Mouse (Mus musculus) forebrain, postnatal 0 days (tissue): Measurements from ENCODE around the gene Lman1l. TPM values are rescaled to one million over a fixed set of nuclear protein-coding genes. Genes with fewer than 3 reads are reported as not detected.

ENCODE experiments used
- ATAC-seq: fragments of 200-750 bp; cut with Nextera tagmentation; 2 replicates; pipeline ENCODE4 v1.8.0; 2017; ENCODE audit warnings: mild to moderate bottlenecking, moderate library complexity
- DNase-seq: peaks from one replicate; pipeline ENCODE4 v3.0.0-alpha.2; 2015
- H3K27ac ChIP-seq: fragments of 300-500 bp; sonication (generic); 2 replicates; pipeline ENCODE4 v1.5.1; 2014; ENCODE audit warnings: low read depth, mild to moderate bottlenecking, antibody characterized with exemption, low read length, moderate library complexity, mixed read lengths
- H3K27me3 ChIP-seq: fragments of 300-500 bp; sonication (generic); 2 replicates; pipeline ENCODE4 v1.6.1; 2014; ENCODE audit warnings: mild to moderate bottlenecking, low read length, mixed read lengths; ENCODE audit not compliant: insufficient read depth
- H3K36me3 ChIP-seq: fragments of 300-500 bp; sonication (generic); 2 replicates; pipeline ENCODE4 v1.6.1; 2014; ENCODE audit warnings: mild to moderate bottlenecking, moderate library complexity; ENCODE audit not compliant: insufficient read depth
- H3K4me1 ChIP-seq: fragments of 300-500 bp; sonication (generic); 2 replicates; pipeline ENCODE4 v1.6.1; 2014; ENCODE audit warnings: antibody characterized with exemption; ENCODE audit not compliant: insufficient read depth
- H3K4me2 ChIP-seq: fragments of 300-500 bp; sonication (generic); 2 replicates; pipeline ENCODE4 v1.6.1; 2014; ENCODE audit warnings: low read depth, mild to moderate bottlenecking, moderate library complexity
- H3K4me3 ChIP-seq: fragments of 300-500 bp; sonication (generic); 2 replicates; pipeline ENCODE4 v1.5.1; 2014; ENCODE audit warnings: low read depth, low read length, mixed read lengths
- H3K9ac ChIP-seq: fragments of 300-500 bp; sonication (generic); 2 replicates; pipeline ENCODE4 v1.6.1; 2014; ENCODE audit warnings: mild to moderate bottlenecking
- H3K9me3 ChIP-seq: fragments of 300-500 bp; sonication (generic); 2 replicates; pipeline ENCODE4 v1.6.1; 2016; ENCODE audit warnings: low read length
- CTCF ChIP-seq: sonication (generic); IDR thresholded peaks from 2 replicates; pipeline ENCODE4 v1.5.1; 2016; ENCODE audit warnings: antibody characterized with exemption, control low read depth, low read depth
- WGBS: fragments of 180-500 bp; shearing (Covaris S2); extraction: QIAGEN DNeasy Blood & Tissue Kit; methylation state at CpG from one replicate; pipeline ENCODE4 v1.1.7; 2014; 5-methylcytosine and 5-hydroxymethylcytosine counted together
- polyA plus RNA-seq: library from polyadenylated mRNA; unstranded; fragments of >200 nt; fragmentation: Nextera tagmentation; extraction: Ambion mirVana; gene quantifications from 2 replicates; pipeline ENCODE4 v1.2.1, GENCODE M21; 2015
- total RNA-seq: library from RNA; depleted of rRNA; stranded (reverse); fragments of >200 nt; gene quantifications from 2 replicates; pipeline ENCODE4 v1.2.3, GENCODE M21; 2014

The Lman1l gene
- total and polyA plus RNA-seq, 2 experiments from 2014 or later: not detected

- TF ChIP-seq CTCF: no peak
- Histone ChIP-seq H3K36me3 (no peaks in the 10 kb centered on the region), H3K27ac (no peak overlapping the region), H3K27me3 (no peaks in the 10 kb centered on the region), H3K4me1 (no peaks in the 10 kb centered on the region), H3K4me2 (no peak overlapping the region), H3K9me3 (no peaks in the 10 kb centered on the region), H3K9ac (no peak overlapping the region), H3K4me3 (no peak overlapping the region)
- DNase-seq: no peak
- 81% methylated on average over 8 of the region's 8 CpGs for WGBS
- no peak for ATAC-seq
Measured at GRCm38 (mm10) chr9:57618854-57619253, 1.7 kb downstream of the Lman1l start.

DNA sequence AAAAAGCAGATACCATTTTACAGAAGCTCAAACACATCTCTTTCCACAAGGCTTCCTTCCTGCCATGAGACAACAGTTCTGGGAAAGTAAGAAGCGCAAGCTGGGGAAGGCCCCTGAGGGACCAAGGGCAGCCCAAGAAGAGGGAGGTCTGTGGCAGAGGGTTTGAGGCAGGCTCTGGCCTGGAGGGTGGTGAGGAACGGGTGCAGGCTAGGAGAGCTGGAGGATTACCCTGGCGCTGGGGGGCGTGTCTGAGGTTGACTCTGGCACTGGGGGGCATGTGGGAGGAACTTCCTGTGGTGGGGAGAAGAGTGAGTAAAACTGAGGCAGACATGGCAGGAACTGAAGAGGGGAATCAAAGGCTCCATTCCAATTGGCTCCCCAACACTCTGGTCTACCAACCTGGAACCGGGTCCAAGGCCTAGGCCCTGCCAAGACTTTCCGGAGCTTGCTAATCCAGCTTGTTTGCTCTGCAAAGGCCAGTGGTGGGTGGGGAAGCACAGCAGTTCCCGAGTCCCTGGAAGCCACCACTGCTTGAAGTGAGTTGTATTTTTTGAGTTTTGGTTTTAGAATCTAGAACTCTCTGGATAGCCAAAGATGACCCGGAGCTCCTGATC lies 2.9 kb downstream of the Lman1l start:
- Histone ChIP-seq H3K9ac (no peak overlapping the region), H3K36me3 (no peaks in the 10 kb centered on the region), H3K4me1 (no peaks in the 10 kb centered on the region), H3K4me3 (no peak overlapping the region), H3K27me3 (no peaks in the 10 kb centered on the region), H3K9me3 (no peaks in the 10 kb centered on the region), H3K4me2 (no peak overlapping the region), H3K27ac (no peak overlapping the region)
- ATAC-seq: no peak
- 72% methylated on average over 8 of the region's 8 CpGs for WGBS
- DNase-seq: no peak
- no peak for TF ChIP-seq CTCF

GRCm38 (mm10) chr9:57614786-57615185 lies 5.8 kb downstream of the Lman1l start:
- H3K36me3 ChIP-seq: no peaks in the 10 kb centered on the region
- no peak overlapping the region for H3K4me3 ChIP-seq
- ATAC-seq: no peak
- H3K4me2 ChIP-seq: no peak overlapping the region
- no peaks in the 10 kb centered on the region for H3K9me3 ChIP-seq
- peaks cover 5% of the 10 kb centered on the region; the same call in 1 of the 2 replicates for H3K4me1 ChIP-seq
- H3K27ac ChIP-seq: no peak overlapping the region
- WGBS: 81% methylated on average over 4 of the region's 4 CpGs
- H3K9ac ChIP-seq: no peak overlapping the region
- H3K27me3 ChIP-seq: no peaks in the 10 kb centered on the region
- no peak for DNase-seq
- TF ChIP-seq CTCF: no peak

- H3K27ac ChIP-seq: no peak overlapping the region
- WGBS: 78% methylated on average over 7 of the region's 7 CpGs
- H3K27me3 ChIP-seq: no peaks in the 10 kb centered on the region
- H3K9ac ChIP-seq: no peak overlapping the region
- H3K9me3 ChIP-seq: no peaks in the 10 kb centered on the region
- DNase-seq: no peak
- no peak overlapping the region for H3K4me2 ChIP-seq
- ATAC-seq: no peak
- TF ChIP-seq CTCF: no peak
- H3K36me3 ChIP-seq: no peaks in the 10 kb centered on the region
- H3K4me1 ChIP-seq: peaks cover 5% of the 10 kb centered on the region; the same call in 1 of the 2 replicates
- H3K4me3 ChIP-seq: no peak overlapping the region
Measured at GRCm38 (mm10) chr9:57613975-57614374, 6.6 kb downstream of the Lman1l start.

GRCm38 (mm10) chr9:57612587-57612986 lies 8.0 kb downstream of the Lman1l start:
- no peak for ATAC-seq
- Histone ChIP-seq H3K9me3 (no peaks in the 10 kb centered on the region), H3K4me2 (no peak overlapping the region), H3K4me1 (peaks cover 5% of the 10 kb centered on the region; the same call in 1 of the 2 replicates), H3K27me3 (no peaks in the 10 kb centered on the region), H3K27ac (no peak overlapping the region), H3K36me3 (no peaks in the 10 kb centered on the region), H3K4me3 (no peak overlapping the region), H3K9ac (no peak overlapping the region)
- 89% methylated on average over 7 of the region's 7 CpGs for WGBS
- no peak for DNase-seq
- no peak for TF ChIP-seq CTCF

DNA sequence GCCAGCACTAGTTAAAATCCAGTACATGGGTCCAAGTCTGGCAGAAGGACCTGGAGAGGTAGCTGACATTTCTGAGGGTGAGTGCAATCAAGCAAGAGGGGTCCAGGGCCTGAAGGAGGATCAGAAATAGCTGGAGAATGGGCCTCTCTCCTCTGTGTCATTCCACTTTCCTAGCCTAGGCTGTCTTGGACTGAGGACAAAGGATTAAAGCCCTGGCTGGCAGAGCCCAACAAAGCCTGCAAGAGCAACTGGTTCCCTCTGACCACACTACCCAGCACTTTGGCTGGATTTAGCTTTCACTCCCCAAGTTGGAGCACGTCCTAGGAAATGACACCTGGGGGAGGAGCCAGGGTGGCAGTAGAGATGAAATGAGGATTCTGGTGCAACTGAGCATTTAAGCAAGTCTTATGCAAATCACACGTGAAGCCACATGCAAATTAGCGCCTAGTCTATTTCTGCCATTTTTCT lies 10.2 kb downstream of the Lman1l start:
- no peaks in the 10 kb centered on the region for H3K36me3 ChIP-seq
- peaks cover 14% of the 10 kb centered on the region for H3K27me3 ChIP-seq
- no peaks in the 10 kb centered on the region for H3K9me3 ChIP-seq
- WGBS: 25% methylated on average over 3 of the region's 3 CpGs
- peaks cover 13% of the 10 kb centered on the region for H3K4me1 ChIP-seq
- H3K4me3 ChIP-seq: no peak overlapping the region
- no peak overlapping the region for H3K4me2 ChIP-seq
- peak overlapping the region; percentile 42; the same call in 1 of the 2 replicates for H3K27ac ChIP-seq
- peak; percentile 68 for ATAC-seq
- no peak for TF ChIP-seq CTCF
- H3K9ac ChIP-seq: no peak overlapping the region
- DNase-seq: peak; percentile 75

GRCm38 (mm10) chr9:57609803-57610202 lies 10.8 kb downstream of the Lman1l start:
- H3K4me2 ChIP-seq: no peak overlapping the region
- no peaks in the 10 kb centered on the region for H3K36me3 ChIP-seq
- H3K9ac ChIP-seq: no peak overlapping the region
- H3K4me1 ChIP-seq: peaks cover 13% of the 10 kb centered on the region
- DNase-seq (no peak), ATAC-seq (no peak)
- no peaks in the 10 kb centered on the region for H3K9me3 ChIP-seq
- no peak overlapping the region for H3K4me3 ChIP-seq
- 0 out of 2 replicates have a peak overlapping the region, but pooled peaks have one; percentile 42 for H3K27ac ChIP-seq
- WGBS: 65% methylated on average over 3 of the region's 3 CpGs
- peaks cover 15% of the 10 kb centered on the region for H3K27me3 ChIP-seq
- no peak for TF ChIP-seq CTCF
